Mouse (Mus musculus) heart, adult 2 months (tissue): Measurements from ENCODE around the gene Grik2. TPM values are rescaled to one million over a fixed set of nuclear protein-coding genes. Genes with fewer than 3 reads are reported as not detected.

ENCODE experiments used
- DNase-seq, 2 experiments: peaks; one replicate each; pipeline ENCODE4 v3.0.0; 2021
- H3K27ac ChIP-seq: fragments of 200-600 bp; 2 replicates; pipeline ENCODE4 v1.8.1; 2022
- H3K27me3 ChIP-seq: fragments of 200-500 bp; 2 replicates; pipeline ENCODE4 v1.6.1; 2012; ENCODE audit warnings: mild to moderate bottlenecking, low read length, inconsistent platforms, mixed read lengths; ENCODE audit not compliant: control insufficient read depth, insufficient read depth
- H3K36me3 ChIP-seq: fragments of 200-500 bp; 2 replicates; pipeline ENCODE4 v1.6.1; 2012; ENCODE audit warnings: low read length, inconsistent platforms; ENCODE audit not compliant: control insufficient read depth, insufficient read depth
- H3K4me1 ChIP-seq: fragments of 200-500 bp; 2 replicates; pipeline ENCODE4 v1.6.1; 2011; ENCODE audit warnings: low read length; ENCODE audit not compliant: control insufficient read depth, insufficient read depth
- H3K4me3 ChIP-seq: fragments of 200-600 bp; 2 replicates; pipeline ENCODE4 v1.8.1; 2022
- H3K79me2 ChIP-seq: fragments of 200-500 bp; replicated peaks from 2 replicates; pipeline ENCODE4 v1.6.1; 2012; ENCODE audit warnings: mild to moderate bottlenecking, inconsistent platforms, low read length, moderate library complexity, mixed read lengths; ENCODE audit not compliant: control insufficient read depth, insufficient read depth
- H3K9ac ChIP-seq: fragments of 200-500 bp; 2 replicates; pipeline ENCODE4 v1.6.1; 2012; ENCODE audit warnings: low read depth, mild to moderate bottlenecking, control low read depth, inconsistent platforms, low read length, mixed read lengths
- CTCF ChIP-seq: fragments of 200-600 bp; IDR thresholded peaks from 2 replicates; pipeline ENCODE4 v1.8.1; 2022; ENCODE audit warnings: antibody characterized with exemption, mild to moderate bottlenecking, moderate library complexity
- EP300 ChIP-seq: fragments of 200-500 bp; IDR thresholded peaks from 2 replicates; pipeline ENCODE4 v1.6.1; 2011; ENCODE audit warnings: low read depth, low read length, control low read depth; ENCODE audit not compliant: insufficient read depth
- POLR2A ChIP-seq: fragments of 200-500 bp; IDR thresholded peaks from 2 replicates; pipeline ENCODE4 v1.6.1; 2011; ENCODE audit warnings: mild to moderate bottlenecking, low read depth, low read length, control low read depth; ENCODE audit not compliant: insufficient read depth
- WGBS: fragments of 180-500 bp; shearing (Covaris S2); methylation state at CpG from one replicate; pipeline ENCODE4 v1.1.7; 2018; 5-methylcytosine and 5-hydroxymethylcytosine counted together
- intact Hi-C: fragments of 180-260 bp; cut with DNase I; formaldehyde crosslinking; loops from one replicate; pipeline ENCODE4 v1.15.1; 2025
- polyA plus RNA-seq: library from polyadenylated mRNA; depleted of rRNA; stranded (reverse); fragments of >200 nt; gene quantifications from 2 replicates; pipeline ENCODE4 v1.2.3, GENCODE M21; 2012
- total RNA-seq, 2 experiments: library from RNA; stranded (reverse); gene quantifications; 2 replicates each; pipeline ENCODE4 v1.2.3; 2021

Gene Grik2
- total and polyA plus RNA-seq, 3 experiments: 0.18 to 0.66 (median 0.47) TPM

- no peak for DNase-seq
- no peaks in the 10 kb centered on the region for H3K4me1 ChIP-seq
- H3K27ac ChIP-seq: no peak overlapping the region
- intact Hi-C loops: no loop called here
- H3K27me3 ChIP-seq: no peaks in the 10 kb centered on the region
- H3K4me3 ChIP-seq: no peak overlapping the region
- H3K79me2 ChIP-seq: no peaks in the 10 kb centered on the region
- H3K9ac ChIP-seq: no peak overlapping the region
- no peak for TF ChIP-seq EP300
- TF ChIP-seq POLR2A: no peak
- TF ChIP-seq CTCF: no peak
- WGBS: 83% methylated on average over 4 of the region's 4 CpGs
- no peaks in the 10 kb centered on the region for H3K36me3 ChIP-seq
These were observed 638.9 kb downstream of the Grik2 start for GRCm38 (mm10) chr10:49149714-49150113.

GRCm38 (mm10) chr10:49142658-49143057, 645.9 kb downstream of the Grik2 start:
- Histone ChIP-seq H3K36me3 (no peaks in the 10 kb centered on the region), H3K4me1 (no peaks in the 10 kb centered on the region), H3K9ac (no peak overlapping the region), H3K27me3 (no peaks in the 10 kb centered on the region), H3K4me3 (no peak overlapping the region), H3K79me2 (no peaks in the 10 kb centered on the region), H3K27ac (no peak overlapping the region)
- TF ChIP-seq POLR2A (no peak), EP300 (no peak), CTCF (no peak)
- DNase-seq: no peak
- intact Hi-C loops: no loop called here
- WGBS: 83% methylated on average over 3 of the region's 3 CpGs

GRCm38 (mm10) chr10:49136816-49137215, 651.8 kb downstream of the Grik2 start:
- Histone ChIP-seq H3K27ac (no peak overlapping the region), H3K27me3 (no peaks in the 10 kb centered on the region), H3K4me1 (no peaks in the 10 kb centered on the region), H3K4me3 (no peak overlapping the region), H3K79me2 (no peaks in the 10 kb centered on the region), H3K9ac (no peak overlapping the region), H3K36me3 (no peaks in the 10 kb centered on the region)
- intact Hi-C loops: no loop called here
- TF ChIP-seq CTCF (no peak), POLR2A (no peak), EP300 (no peak)
- no peak for DNase-seq

DNA sequence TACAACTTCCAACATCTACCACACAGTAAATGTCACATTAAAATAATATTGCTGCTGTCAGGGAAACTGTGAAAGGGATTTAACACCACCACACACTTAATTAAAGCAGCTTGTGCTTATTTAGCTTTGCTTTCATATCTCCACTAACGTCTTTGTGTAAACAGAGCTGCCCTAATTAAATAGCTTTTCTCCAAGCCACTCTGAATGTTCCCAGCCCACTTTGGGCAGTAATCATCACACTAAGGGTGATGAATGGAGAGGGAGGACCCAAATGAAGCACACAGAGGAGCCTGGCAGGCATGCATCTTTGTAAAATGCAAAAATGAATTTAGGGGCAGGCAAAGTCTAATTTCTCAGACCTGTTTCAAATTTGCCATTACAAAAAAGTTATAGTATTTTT, 657.3 kb downstream of the Grik2 start:
- no peaks in the 10 kb centered on the region for H3K27me3 ChIP-seq
- no peak overlapping the region for H3K27ac ChIP-seq
- no peak for DNase-seq
- H3K4me3 ChIP-seq: no peak overlapping the region
- no peak overlapping the region for H3K9ac ChIP-seq
- H3K79me2 ChIP-seq: no peaks in the 10 kb centered on the region
- intact Hi-C loops: no loop called here
- H3K4me1 ChIP-seq: no peaks in the 10 kb centered on the region
- no peaks in the 10 kb centered on the region for H3K36me3 ChIP-seq
- WGBS: 8% methylated on average over 1 of the region's 1 CpGs
- TF ChIP-seq POLR2A (no peak), EP300 (no peak), CTCF (no peak)

DNA sequence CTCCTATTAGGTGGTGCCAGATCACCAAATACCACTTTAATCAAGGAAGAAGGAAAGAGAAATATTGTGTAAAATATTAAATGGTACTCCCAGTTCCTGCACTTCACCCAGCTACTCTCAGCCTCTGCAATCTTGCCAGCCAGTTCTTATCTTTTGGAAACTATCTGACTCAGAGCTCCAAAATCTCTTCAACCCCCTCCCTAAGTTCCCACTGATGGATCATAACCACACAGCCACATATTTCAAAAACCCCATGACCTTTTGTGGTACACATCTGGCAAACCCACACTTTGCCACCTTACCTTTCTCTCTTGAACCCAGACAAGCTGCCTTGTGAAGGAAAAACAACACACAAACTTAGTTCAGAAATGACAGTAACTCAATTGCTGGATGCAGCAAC, 738.2 kb downstream of the Grik2 start:
- no peak for DNase-seq
- Histone ChIP-seq H3K27me3 (no peaks in the 10 kb centered on the region), H3K27ac (no peak overlapping the region), H3K4me1 (no peaks in the 10 kb centered on the region), H3K4me3 (no peak overlapping the region), H3K79me2 (no peaks in the 10 kb centered on the region), H3K9ac (no peak overlapping the region), H3K36me3 (no peaks in the 10 kb centered on the region)
- no peak for TF ChIP-seq CTCF
- no peak for TF ChIP-seq POLR2A
- no peak for TF ChIP-seq EP300
- intact Hi-C loops: no loop called here

- intact Hi-C loops: no loop called here
These were observed 739.2 kb downstream of the Grik2 start for GRCm38 (mm10) chr10:49049391-49049790.

More at GRCm38 (mm10) chr10:49049391-49049790, 739.2 kb downstream of the Grik2 start:
- H3K79me2 ChIP-seq: no peaks in the 10 kb centered on the region
- no peak for TF ChIP-seq EP300
- TF ChIP-seq POLR2A: no peak
- H3K9ac ChIP-seq: no peak overlapping the region
- H3K4me3 ChIP-seq: no peak overlapping the region
- no peaks in the 10 kb centered on the region for H3K27me3 ChIP-seq
- no peak for DNase-seq
- H3K27ac ChIP-seq: no peak overlapping the region
- H3K36me3 ChIP-seq: no peaks in the 10 kb centered on the region
- H3K4me1 ChIP-seq: no peaks in the 10 kb centered on the region
